In the genomic region with DNA sequence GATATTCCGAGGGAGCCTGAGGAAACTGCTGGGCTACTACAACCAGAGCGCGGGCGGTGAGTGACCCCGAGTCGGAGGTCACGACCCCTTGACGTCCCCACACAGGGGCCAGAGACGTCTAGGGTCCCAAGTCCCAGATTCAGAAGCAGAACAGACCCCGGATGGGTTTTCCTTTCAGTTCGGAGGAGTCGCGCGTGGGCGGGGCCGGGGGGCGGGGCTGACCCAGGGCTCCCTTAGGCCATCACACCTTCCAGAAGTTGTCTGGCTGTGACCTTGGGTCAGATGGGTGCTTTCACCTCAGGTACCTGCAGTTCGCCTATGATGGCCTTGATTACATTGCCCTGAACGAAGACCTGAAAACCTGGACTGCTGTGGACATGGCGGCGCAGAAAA, we compare ENCODE assay signal across 8 mouse cellular contexts. TPM values are rescaled to one million over a fixed set of nuclear protein-coding genes. Genes with fewer than 3 reads are reported as not detected.
A peak's percentile ranks its signal among the peaks of the same experiment; 100 is the strongest.
DNase-seq lines count a peak whose midpoint lies in the region; ATAC-seq and TF ChIP-seq lines count a peak whose summit lies in the region.

No protein-coding gene starts in this region.

- H3K4me2 ChIP-seq in heart, embryonic 14.5 days (ENCODE audit: low read length), result peak overlapping the region; percentile 67
- peak overlapping the region; percentile 66 for H3K4me2 ChIP-seq in hindbrain, embryonic 12.5 days (replicated peaks)
- H3K4me2 ChIP-seq in midbrain, embryonic 11.5 days, result peak overlapping the region; percentile 66

- DNase-seq in heart, adult 18-20 months, result no peak
- peak; percentile 83 for DNase-seq in midbrain, embryonic 11.5 days (ENCODE audit: low spot score, missing footprints)
- no peak for DNase-seq in adrenal gland, adult 18-20 months (ENCODE audit: low spot score in 2 of 2)
- no peak for DNase-seq in cerebellum, postnatal 25 days

- peaks cover 3 to 9% of the 10 kb centered on the region in 2 experiments; a peak in 3 of 4 replicates for H3K4me1 ChIP-seq in heart, embryonic 14.5 days (ENCODE audit: control insufficient read depth in 2 of 2, insufficient read depth in 2 of 2, low read length in 2 of 2)
- no peaks in the 10 kb centered on the region for H3K4me1 ChIP-seq in ES-Bruce4 (ENCODE audit: control insufficient read depth, insufficient read depth, low read length)
- H3K4me1 ChIP-seq in hindbrain, embryonic 12.5 days, result peaks cover 8% of the 10 kb centered on the region
- H3K4me1 ChIP-seq in midbrain, embryonic 11.5 days (ENCODE audit: control insufficient read depth, insufficient read depth, low read length), result peaks cover 3% of the 10 kb centered on the region; the same call in 1 of the 2 replicates

- no peak overlapping the region for H3K27ac ChIP-seq in heart, embryonic 14.5 days (replicated peaks in 1 of 2; ENCODE audit: control insufficient read depth in 1 of 2, insufficient read depth in 1 of 2, low read depth in 2 of 2, low read length in 2 of 2)
- no peak overlapping the region for H3K27ac ChIP-seq in ES-Bruce4 (ENCODE audit: insufficient read depth, low read length)
- no peak overlapping the region for H3K27ac ChIP-seq in hindbrain, embryonic 12.5 days
- no peak overlapping the region for H3K27ac ChIP-seq in midbrain, embryonic 11.5 days (ENCODE audit: low read depth, low read length)

- no peak for TF ChIP-seq POLR2A in ES-Bruce4 (IDR thresholded peaks at IDR 0.05; ENCODE audit: insufficient read depth, low read length)

- TF ChIP-seq CTCF in ES-Bruce4 (IDR thresholded peaks at IDR 0.05; ENCODE audit: low read depth, low read length), result no peak

- H3K36me3 ChIP-seq in heart, embryonic 14.5 days (ENCODE audit: control insufficient read depth, insufficient read depth, low read length), result no peaks in the 10 kb centered on the region
- no peaks in the 10 kb centered on the region for H3K36me3 ChIP-seq in ES-Bruce4 (ENCODE audit: control insufficient read depth, insufficient read depth, low read length, poor library complexity, severe bottlenecking)
- H3K36me3 ChIP-seq in hindbrain, embryonic 12.5 days, result no peaks in the 10 kb centered on the region
- no peaks in the 10 kb centered on the region for H3K36me3 ChIP-seq in midbrain, embryonic 11.5 days (ENCODE audit: control insufficient read depth, insufficient read depth, low read length)

- no peak for TF ChIP-seq EP300 in ES-Bruce4 (IDR thresholded peaks at IDR 0.05; ENCODE audit: insufficient read depth, low read depth, low read length)

- WGBS in heart, embryonic 14.5 days, result 15% methylated on average over 21 of the region's 21 CpGs
- 14% methylated on average over 21 of the region's 21 CpGs for WGBS in hindbrain, embryonic 12.5 days
- 21% methylated on average over 21 of the region's 21 CpGs for WGBS in midbrain, embryonic 11.5 days

- peak overlapping the region; percentile 48; the same call in 1 of the 2 replicates for H3K9ac ChIP-seq in heart, embryonic 14.5 days (ENCODE audit: low read length)
- H3K9ac ChIP-seq in ES-Bruce4 (ENCODE audit: low read depth, poor library complexity, severe bottlenecking), result peak overlapping the region; percentile 45
- peak overlapping the region; percentile 59 for H3K9ac ChIP-seq in hindbrain, embryonic 12.5 days
- H3K9ac ChIP-seq in midbrain, embryonic 11.5 days (ENCODE audit: low read length), result no peak overlapping the region

- peak overlapping the region; percentile 39 to 48 for H3K4me3 ChIP-seq in heart, embryonic 14.5 days (ENCODE audit: control insufficient read depth in 1 of 2, insufficient read depth in 1 of 2, low read depth in 1 of 2, low read length in 2 of 2)
- peak overlapping the region; percentile 61 for H3K4me3 ChIP-seq in ES-Bruce4 (ENCODE audit: low read depth, low read length)
- H3K4me3 ChIP-seq in hindbrain, embryonic 12.5 days, result peak overlapping the region; percentile 33
- peak overlapping the region; percentile 31 for H3K4me3 ChIP-seq in midbrain, embryonic 11.5 days (ENCODE audit: low read depth, low read length)

- 0 out of 2 replicates have a peak, but pooled peaks cover 7% of the 10 kb centered on the region for H3K9me3 ChIP-seq in heart, embryonic 14.5 days (ENCODE audit: control insufficient read depth, low read length)
- peaks cover 7% of the 10 kb centered on the region for H3K9me3 ChIP-seq in ES-Bruce4 (replicated peaks; ENCODE audit: control insufficient read depth, insufficient read depth, low read length, poor library complexity, severe bottlenecking)
- H3K9me3 ChIP-seq in hindbrain, embryonic 12.5 days (replicated peaks), result peaks cover 6% of the 10 kb centered on the region; the same call in 1 of the 2 replicates
- no peaks in the 10 kb centered on the region; the same call in 1 of the 2 replicates for H3K9me3 ChIP-seq in midbrain, embryonic 11.5 days (ENCODE audit: control insufficient read depth, low read length)

- ATAC-seq in heart, embryonic 14.5 days (ENCODE audit: insufficient number of reproducible peaks, insufficient read depth, low FRiP score, low read depth), result peak; percentile 6; the same call in 1 of the 2 replicates
- ATAC-seq in hindbrain, embryonic 12.5 days (ENCODE audit: low FRiP score), result no peak
- ATAC-seq in midbrain, embryonic 11.5 days (ENCODE audit: low FRiP score), result no peak
- no peak for ATAC-seq in cerebellum, adult (ENCODE audit: insufficient number of reproducible peaks, low FRiP score, low TSS enrichment)

- H3K27me3 ChIP-seq in heart, embryonic 14.5 days (ENCODE audit: control insufficient read depth, insufficient read depth, low read length), result no peaks in the 10 kb centered on the region
- H3K27me3 ChIP-seq in ES-Bruce4 (ENCODE audit: control insufficient read depth, insufficient read depth, low read length, poor library complexity, severe bottlenecking), result no peaks in the 10 kb centered on the region; the same call in 1 of the 2 replicates
- H3K27me3 ChIP-seq in hindbrain, embryonic 12.5 days, result peaks cover 20% of the 10 kb centered on the region
- H3K27me3 ChIP-seq in midbrain, embryonic 11.5 days (ENCODE audit: control insufficient read depth, insufficient read depth, low read length), result peaks cover 12% of the 10 kb centered on the region

RNA-seq across cellular contexts. Expression of a gene that starts 17.4 kb away (rescaled TPM):
- polyA plus RNA-seq in heart, embryonic 14.5 days (2014; fragmentation: Nextera tagmentation; extraction: Ambion mirVana), result 1.4 and 1.6 TPM in 2 replicates
- total RNA-seq in heart, adult 18-20 months (2021), result 1 to 10 TPM; 1.7 TPM
- 5.6 and 5.8 TPM in 2 replicates for polyA plus RNA-seq in ES-Bruce4 (2011; ENCODE audit: insufficient read depth, insufficient read length, low read depth, missing spikeins)
- polyA plus RNA-seq in hindbrain, embryonic 12.5 days (2016; fragmentation: Nextera tagmentation; extraction: Ambion mirVana), result 0.46 TPM in 1 of 2 replicates, not detected in the other
- polyA plus RNA-seq in midbrain, embryonic 11.5 days (2014; fragmentation: Nextera tagmentation; extraction: Ambion mirVana), result 0.22 and 0.34 TPM in 2 replicates
- total RNA-seq in adrenal gland, adult 18-20 months (2021), result 1 to 10 TPM; 2.3 to 5.4 TPM

RNA-seq across cellular contexts. Expression of a gene that starts 20.0 kb away (rescaled TPM):
- 1.7 and 2.1 TPM in 2 replicates for polyA plus RNA-seq in heart, embryonic 14.5 days (2014; fragmentation: Nextera tagmentation; extraction: Ambion mirVana)
- 10 to 100 TPM; 18.7 to 54.0 TPM for total RNA-seq in heart, adult 18-20 months (2021)
- 10.0 and 11.6 TPM in 2 replicates for polyA plus RNA-seq in ES-Bruce4 (2011; ENCODE audit: insufficient read depth, insufficient read length, low read depth, missing spikeins)
- 1.6 and 1.7 TPM in 2 replicates for polyA plus RNA-seq in hindbrain, embryonic 12.5 days (2016; fragmentation: Nextera tagmentation; extraction: Ambion mirVana)
- polyA plus RNA-seq in midbrain, embryonic 11.5 days (2014; fragmentation: Nextera tagmentation; extraction: Ambion mirVana), result 1.9 and 2.5 TPM in 2 replicates
- 10 to 100 TPM; 28.3 to 79.1 TPM for total RNA-seq in adrenal gland, adult 18-20 months (2021)

RNA-seq across cellular contexts. Expression of a gene that starts 39.3 kb away (rescaled TPM):
- polyA plus RNA-seq in heart, embryonic 14.5 days (2014; fragmentation: Nextera tagmentation; extraction: Ambion mirVana), result 0.08 TPM in 1 of 2 replicates, not detected in the other
- total RNA-seq in heart, adult 18-20 months (2021), result 1 to 10 TPM; 2.6 to 3.9 TPM
- polyA plus RNA-seq in ES-Bruce4 (2011; ENCODE audit: insufficient read depth, insufficient read length, low read depth, missing spikeins), result not detected in 2 replicates
- polyA plus RNA-seq in hindbrain, embryonic 12.5 days (2016; fragmentation: Nextera tagmentation; extraction: Ambion mirVana), result 0.12 TPM in 1 of 2 replicates, not detected in the other
- not detected in 2 replicates for polyA plus RNA-seq in midbrain, embryonic 11.5 days (2014; fragmentation: Nextera tagmentation; extraction: Ambion mirVana)
- total RNA-seq in adrenal gland, adult 18-20 months (2021), result 10 to 100 TPM in 1 of 2 experiments, 1 to 10 TPM in 1; 3.7 to 11.4 TPM
